Mouse (Mus musculus) yolk sac, embryonic 10.5 days (tissue): Measurements from ENCODE around the gene Chrng.

Experiments used
- DNase-seq: peaks from one replicate; pipeline ENCODE4 v3.0.0-alpha.2; 2017; ENCODE audit warnings: low spot score

Chrng gene

GRCm38 (mm10) chr1:87255173-87255572 is 50.7 kb downstream of the Chrng start:
- DNase-seq: no peak

DNA sequence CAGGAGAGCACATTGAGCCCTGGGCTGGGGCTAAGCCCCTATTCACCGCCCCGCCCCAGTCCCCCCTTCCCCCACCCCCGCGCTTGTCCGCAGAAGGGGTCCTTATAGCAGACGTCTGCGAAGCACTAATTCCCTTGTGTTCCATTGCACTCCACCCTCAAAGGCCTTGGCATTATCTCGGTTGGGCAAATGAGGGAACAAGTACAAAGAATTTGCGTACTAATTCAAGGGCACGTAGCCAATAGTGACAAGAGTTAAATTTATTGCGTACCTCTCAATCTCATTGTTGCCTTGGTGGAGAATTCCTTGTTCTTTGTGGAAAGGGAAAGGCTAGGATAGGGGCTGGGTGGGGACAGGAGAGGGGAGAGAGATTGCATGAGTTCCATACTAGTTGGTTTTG is 53.2 kb downstream of the Chrng start:
- DNase-seq: no peak

GRCm38 (mm10) chr1:87258484-87258883 is 54.0 kb downstream of the Chrng start:
- no peak for DNase-seq

GRCm38 (mm10) chr1:87259316-87259715 is 54.9 kb downstream of the Chrng start:
- no peak for DNase-seq
